Mouse (Mus musculus) kidney, embryonic 16.5 days (tissue): ENCODE results near the gene Fshr. TPM values are rescaled to one million over a fixed set of nuclear protein-coding genes. Genes with fewer than 3 reads are reported as not detected.

Source experiments
- ATAC-seq: fragments of 200-750 bp; cut with Nextera tagmentation; 2 replicates; pipeline ENCODE4 v1.8.0; 2017; ENCODE audit warnings: moderate TSS enrichment; ENCODE audit not compliant: low FRiP score, low TSS enrichment
- H3K27ac ChIP-seq: fragments of 300-500 bp; sonication (generic); 2 replicates; pipeline ENCODE4 v1.5.1; 2014; ENCODE audit warnings: low read length
- H3K27me3 ChIP-seq: fragments of 300-500 bp; sonication (generic); 2 replicates; pipeline ENCODE4 v1.6.1; 2014; ENCODE audit warnings: low read length, control low read depth, mixed read lengths; ENCODE audit not compliant: insufficient read depth
- H3K36me3 ChIP-seq: fragments of 300-500 bp; sonication (generic); 2 replicates; pipeline ENCODE4 v1.6.1; 2014; ENCODE audit warnings: low read length, control low read depth, mixed read lengths; ENCODE audit not compliant: insufficient read depth
- H3K4me1 ChIP-seq: fragments of 300-500 bp; sonication (generic); 2 replicates; pipeline ENCODE4 v1.6.1; 2014; ENCODE audit warnings: low read length, control low read depth, mixed read lengths; ENCODE audit not compliant: insufficient read depth
- H3K4me2 ChIP-seq: fragments of 300-500 bp; sonication (generic); replicated peaks from 2 replicates; pipeline ENCODE4 v1.6.1; 2014; ENCODE audit warnings: low read depth, low read length
- H3K4me3 ChIP-seq: fragments of 300-500 bp; sonication (generic); 2 replicates; pipeline ENCODE4 v1.5.1; 2014; ENCODE audit warnings: mild to moderate bottlenecking, low read length
- H3K9ac ChIP-seq: fragments of 300-500 bp; sonication (generic); replicated peaks from 2 replicates; pipeline ENCODE4 v1.6.1; 2014; ENCODE audit warnings: low read length
- H3K9me3 ChIP-seq: fragments of 300-500 bp; sonication (generic); 2 replicates; pipeline ENCODE4 v1.6.1; 2016; ENCODE audit warnings: low read length, control low read depth
- WGBS: fragments of 180-500 bp; shearing (Covaris S2); extraction: QIAGEN DNeasy Blood & Tissue Kit; methylation state at CpG from one replicate; pipeline ENCODE4 v1.1.7; 2014; 5-methylcytosine and 5-hydroxymethylcytosine counted together
- polyA plus RNA-seq: library from polyadenylated mRNA; unstranded; fragments of >200 nt; fragmentation: Nextera tagmentation; extraction: Ambion mirVana; gene quantifications from 2 replicates; pipeline ENCODE4 v1.2.1, GENCODE M21; 2015

Fshr gene
- polyA plus RNA-seq, 1 experiment from 2014 or later: not detected

GRCm38 (mm10) chr17:88999907-89000306, 200.6 kb downstream of the Fshr start:
- H3K4me1 ChIP-seq: no peaks in the 10 kb centered on the region
- H3K27me3 ChIP-seq: no peaks in the 10 kb centered on the region
- H3K27ac ChIP-seq: no peak overlapping the region
- no peak overlapping the region for H3K4me3 ChIP-seq
- no peak for ATAC-seq
- H3K9ac ChIP-seq: no peak overlapping the region
- H3K9me3 ChIP-seq: no peaks in the 10 kb centered on the region
- no peak overlapping the region for H3K4me2 ChIP-seq
- no peaks in the 10 kb centered on the region for H3K36me3 ChIP-seq

GRCm38 (mm10) chr17:88998243-88998642, 202.2 kb downstream of the Fshr start:
- no peaks in the 10 kb centered on the region for H3K9me3 ChIP-seq
- H3K27me3 ChIP-seq: no peaks in the 10 kb centered on the region
- H3K9ac ChIP-seq: no peak overlapping the region
- no peaks in the 10 kb centered on the region for H3K4me1 ChIP-seq
- no peak overlapping the region for H3K4me3 ChIP-seq
- no peaks in the 10 kb centered on the region for H3K36me3 ChIP-seq
- 55% methylated on average over 1 of the region's 1 CpGs for WGBS
- H3K4me2 ChIP-seq: no peak overlapping the region
- ATAC-seq: no peak
- no peak overlapping the region for H3K27ac ChIP-seq

- Histone ChIP-seq H3K9ac (no peak overlapping the region), H3K27ac (no peak overlapping the region), H3K27me3 (no peaks in the 10 kb centered on the region), H3K9me3 (no peaks in the 10 kb centered on the region), H3K4me2 (no peak overlapping the region), H3K4me3 (no peak overlapping the region), H3K36me3 (no peaks in the 10 kb centered on the region), H3K4me1 (no peaks in the 10 kb centered on the region)
- ATAC-seq: no peak
- WGBS: 86% methylated on average over 4 of the region's 4 CpGs
Measured at GRCm38 (mm10) chr17:88991238-88991637, 209.2 kb downstream of the Fshr start.

- no peak overlapping the region for H3K9ac ChIP-seq
- H3K4me1 ChIP-seq: no peaks in the 10 kb centered on the region
- H3K36me3 ChIP-seq: no peaks in the 10 kb centered on the region
- H3K4me2 ChIP-seq: no peak overlapping the region
- no peak for ATAC-seq
- H3K27ac ChIP-seq: no peak overlapping the region
- H3K27me3 ChIP-seq: no peaks in the 10 kb centered on the region
- WGBS: 76% methylated on average over 10 of the region's 10 CpGs
- H3K4me3 ChIP-seq: no peak overlapping the region
- H3K9me3 ChIP-seq: no peaks in the 10 kb centered on the region
Measured at GRCm38 (mm10) chr17:88980708-88981355, 219.6 kb downstream of the Fshr start.

- Histone ChIP-seq H3K4me1 (no peaks in the 10 kb centered on the region), H3K27me3 (no peaks in the 10 kb centered on the region), H3K4me3 (no peak overlapping the region), H3K9ac (no peak overlapping the region), H3K27ac (no peak overlapping the region), H3K4me2 (no peak overlapping the region), H3K9me3 (no peaks in the 10 kb centered on the region), H3K36me3 (no peaks in the 10 kb centered on the region)
- no peak for ATAC-seq
- WGBS: 87% methylated on average over 3 of the region's 3 CpGs
Measured at GRCm38 (mm10) chr17:88974538-88974937, 225.9 kb downstream of the Fshr start.

- no peak overlapping the region for H3K27ac ChIP-seq
- H3K9ac ChIP-seq: no peak overlapping the region
- H3K36me3 ChIP-seq: no peaks in the 10 kb centered on the region
- no peaks in the 10 kb centered on the region for H3K27me3 ChIP-seq
- H3K4me1 ChIP-seq: no peaks in the 10 kb centered on the region
- WGBS: 51% methylated on average over 3 of the region's 3 CpGs
- no peaks in the 10 kb centered on the region for H3K9me3 ChIP-seq
- H3K4me3 ChIP-seq: no peak overlapping the region
- ATAC-seq: no peak
- no peak overlapping the region for H3K4me2 ChIP-seq
Measured at GRCm38 (mm10) chr17:88966028-88966427, 234.4 kb downstream of the Fshr start.

GRCm38 (mm10) chr17:88954011-88954410, 246.5 kb downstream of the Fshr start:
- WGBS: 26% methylated on average over 5 of the region's 5 CpGs

GRCm38 (mm10) chr17:88938153-88938681, 262.3 kb downstream of the Fshr start:
- H3K27me3 ChIP-seq: no peaks in the 10 kb centered on the region
- no peak overlapping the region for H3K27ac ChIP-seq
- no peaks in the 10 kb centered on the region for H3K4me1 ChIP-seq
- no peak overlapping the region for H3K4me2 ChIP-seq
- no peaks in the 10 kb centered on the region for H3K36me3 ChIP-seq
- ATAC-seq: no peak; the same call in 1 of the 2 replicates
- H3K9ac ChIP-seq: no peak overlapping the region
- no peaks in the 10 kb centered on the region for H3K9me3 ChIP-seq
- WGBS: 31% methylated on average over 4 of the region's 4 CpGs
- no peak overlapping the region for H3K4me3 ChIP-seq

More at GRCm38 (mm10) chr17:88954011-88954410, 246.5 kb downstream of the Fshr start:
- H3K27me3 ChIP-seq: no peaks in the 10 kb centered on the region
- ATAC-seq: no peak; the same call in 1 of the 2 replicates
- no peak overlapping the region for H3K27ac ChIP-seq
- no peaks in the 10 kb centered on the region for H3K36me3 ChIP-seq
- H3K4me3 ChIP-seq: no peak overlapping the region
- no peak overlapping the region for H3K4me2 ChIP-seq
- no peaks in the 10 kb centered on the region for H3K9me3 ChIP-seq
- no peaks in the 10 kb centered on the region for H3K4me1 ChIP-seq
- no peak overlapping the region for H3K9ac ChIP-seq

GRCm38 (mm10) chr17:88937341-88938152, 262.9 kb downstream of the Fshr start:
- 34% methylated on average over 7 of the region's 7 CpGs for WGBS
- peak; percentile 70; the same call in 1 of the 2 replicates for ATAC-seq

GRCm38 (mm10) chr17:88936941-88937340, 263.5 kb downstream of the Fshr start:
- Histone ChIP-seq H3K4me2 (no peak overlapping the region), H3K4me3 (no peak overlapping the region)

More at GRCm38 (mm10) chr17:88937341-88938152, 262.9 kb downstream of the Fshr start:
- Histone ChIP-seq H3K4me2 (no peak overlapping the region), H3K4me3 (no peak overlapping the region), H3K9me3 (no peaks in the 10 kb centered on the region), H3K27ac (no peak overlapping the region), H3K36me3 (no peaks in the 10 kb centered on the region), H3K27me3 (no peaks in the 10 kb centered on the region), H3K9ac (no peak overlapping the region), H3K4me1 (no peaks in the 10 kb centered on the region)

More at GRCm38 (mm10) chr17:88936941-88937340, 263.5 kb downstream of the Fshr start:
- no peak overlapping the region for H3K9ac ChIP-seq
- ATAC-seq: no peak
- no peaks in the 10 kb centered on the region for H3K27me3 ChIP-seq
- no peaks in the 10 kb centered on the region for H3K9me3 ChIP-seq
- H3K27ac ChIP-seq: no peak overlapping the region
- no peaks in the 10 kb centered on the region for H3K36me3 ChIP-seq
- whole genome bisulfite sequencing: 78% methylated on average over 3 of the region's 3 CpGs
- H3K4me1 ChIP-seq: no peaks in the 10 kb centered on the region
